Mouse (Mus musculus): Measurements from ENCODE around the gene Gpr88. TPM values are rescaled to one million over a fixed set of nuclear protein-coding genes. Genes with fewer than 3 reads are reported as not detected.

Gene Gpr88
- polyA plus RNA-seq, 1 experiment from 2014 or later = 0.57 TPM

Other genes starting within 250 kb of the Gpr88 start
- gene Slc30a7, start 246.1 kb downstream of the Gpr88 start, polyA plus RNA-seq (2014; fragmentation: Nextera tagmentation; extraction: Ambion mirVana) = 19.9 and 25.6 TPM in 2 replicates
- 22.0 TPM in 2 replicates for gene Extl2, start 246.0 kb downstream of the Gpr88 start, polyA plus RNA-seq (2014; fragmentation: Nextera tagmentation; extraction: Ambion mirVana)
- gene Vcam1, start 123.8 kb downstream of the Gpr88 start, polyA plus RNA-seq (2014; fragmentation: Nextera tagmentation; extraction: Ambion mirVana) = 75.8 and 82.9 TPM in 2 replicates
- 4.8 and 4.9 TPM in 2 replicates for gene Cdc14a, start 170.5 kb upstream of the Gpr88 start, polyA plus RNA-seq (2014; fragmentation: Nextera tagmentation; extraction: Ambion mirVana)